Mouse (Mus musculus) embryonic facial prominence, embryonic 15.5 days (tissue): Measurements from ENCODE around the gene Btn2a2. TPM values are rescaled to one million over a fixed set of nuclear protein-coding genes. Genes with fewer than 3 reads are reported as not detected.

Source experiments
- ATAC-seq: fragments of 200-750 bp; cut with Nextera tagmentation; 2 replicates; pipeline ENCODE4 v1.8.0; 2017; ENCODE audit warnings: low read depth, moderate TSS enrichment; ENCODE audit not compliant: insufficient number of reproducible peaks, low FRiP score, low TSS enrichment
- H3K27ac ChIP-seq: fragments of 300-500 bp; sonication (generic); replicated peaks from 2 replicates; pipeline ENCODE4 v1.5.1; 2015; ENCODE audit warnings: mild to moderate bottlenecking, inconsistent platforms
- H3K27me3 ChIP-seq: fragments of 300-500 bp; sonication (generic); 2 replicates; pipeline ENCODE4 v1.6.1; 2015; ENCODE audit warnings: inconsistent platforms
- H3K36me3 ChIP-seq: fragments of 300-500 bp; sonication (generic); 2 replicates; pipeline ENCODE4 v1.6.1; 2015; ENCODE audit warnings: mild to moderate bottlenecking, inconsistent platforms
- H3K4me1 ChIP-seq: fragments of 300-500 bp; sonication (generic); 2 replicates; pipeline ENCODE4 v1.6.1; 2015; ENCODE audit warnings: inconsistent platforms
- H3K4me2 ChIP-seq: fragments of 300-500 bp; sonication (generic); replicated peaks from 2 replicates; pipeline ENCODE4 v1.6.1; 2015; ENCODE audit warnings: mild to moderate bottlenecking, inconsistent platforms
- H3K4me3 ChIP-seq: fragments of 300-500 bp; sonication (generic); replicated peaks from 2 replicates; pipeline ENCODE4 v1.5.1; 2015; ENCODE audit warnings: mild to moderate bottlenecking, inconsistent platforms
- H3K9ac ChIP-seq: fragments of 300-500 bp; sonication (generic); 2 replicates; pipeline ENCODE4 v1.6.1; 2015; ENCODE audit warnings: inconsistent platforms
- H3K9me3 ChIP-seq: fragments of 300-500 bp; sonication (generic); replicated peaks from 2 replicates; pipeline ENCODE4 v1.6.1; 2016; ENCODE audit warnings: inconsistent platforms
- WGBS: fragments of 180-500 bp; shearing (Covaris S2); methylation state at CpG from one replicate; pipeline ENCODE4 v1.1.7; 2015; 5-methylcytosine and 5-hydroxymethylcytosine counted together
- polyA plus RNA-seq: library from polyadenylated mRNA; unstranded; fragments of >200 nt; fragmentation: Nextera tagmentation; extraction: Ambion mirVana; gene quantifications from 2 replicates; pipeline ENCODE4 v1.2.1, GENCODE M21; 2015

The Btn2a2 gene
- polyA plus RNA-seq, 1 experiment from 2014 or later, result 0.65 TPM

DNA sequence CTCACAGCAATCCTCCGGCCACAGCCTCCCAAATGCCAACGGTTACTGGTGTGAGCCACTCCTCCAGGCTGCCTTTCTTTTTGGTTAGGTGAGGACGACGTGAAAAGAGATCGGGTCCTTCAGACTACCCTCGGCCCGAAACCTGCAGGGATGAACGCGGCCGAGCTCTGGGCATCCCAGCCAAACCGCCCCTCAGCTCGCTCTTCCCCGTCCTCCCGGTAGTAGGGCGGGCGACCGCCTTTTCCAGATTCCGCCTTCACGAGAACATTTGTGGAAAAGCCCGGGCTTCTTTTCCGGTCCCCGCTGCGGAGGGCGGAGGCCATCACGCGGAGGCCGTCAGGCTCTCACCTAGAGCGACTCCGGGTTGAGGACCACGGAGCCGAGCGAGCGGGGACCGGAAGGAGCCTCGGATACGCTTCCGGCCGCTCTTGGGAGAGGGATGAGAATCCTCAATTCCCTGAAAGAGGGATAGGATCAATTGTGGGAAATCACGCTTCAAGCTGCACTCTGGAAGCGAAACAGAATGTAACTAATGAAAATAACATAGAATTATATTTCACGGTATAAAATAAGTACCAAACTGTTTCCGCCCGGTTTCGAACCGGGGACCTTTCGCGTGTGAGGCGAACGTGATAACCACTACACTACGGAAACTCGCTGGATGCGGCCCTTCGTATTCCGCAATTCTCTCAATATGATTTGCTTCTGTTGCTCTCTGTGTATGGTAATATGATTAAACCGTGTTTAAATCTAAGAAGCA, 42.9 kb downstream of the Btn2a2 start:
- peak overlapping the region; percentile 78 for H3K9ac ChIP-seq
- H3K27me3 ChIP-seq, result no peaks in the 10 kb centered on the region
- H3K4me1 ChIP-seq, result peaks cover 11% of the 10 kb centered on the region; the same call in 1 of the 2 replicates
- WGBS, result under 1% methylated on average over 55 of the region's 55 CpGs
- peak overlapping the region; percentile 77 for H3K4me3 ChIP-seq
- no peaks in the 10 kb centered on the region for H3K9me3 ChIP-seq
- no peaks in the 10 kb centered on the region for H3K36me3 ChIP-seq
- H3K4me2 ChIP-seq, result peak overlapping the region; percentile 65
- peak overlapping the region; percentile 99 for H3K27ac ChIP-seq
- peak; percentile 92 for ATAC-seq

- Histone ChIP-seq H3K9me3 (no peaks in the 10 kb centered on the region), H3K9ac (peak overlapping the region; percentile 78), H3K27me3 (no peaks in the 10 kb centered on the region), H3K4me1 (peaks cover 11% of the 10 kb centered on the region; the same call in 1 of the 2 replicates), H3K36me3 (no peaks in the 10 kb centered on the region), H3K4me2 (peak overlapping the region; percentile 65), H3K27ac (peak overlapping the region; percentile 99), H3K4me3 (peak overlapping the region; percentile 77)
- 3% methylated on average over 10 of the region's 10 CpGs for WGBS
- no peak for ATAC-seq
Observed at GRCm38 (mm10) chr13:23445156-23445555, 43.5 kb downstream of the Btn2a2 start.

- ATAC-seq, result no peak
- WGBS, result 53% methylated on average over 5 of the region's 5 CpGs
- Histone ChIP-seq H3K27me3 (no peaks in the 10 kb centered on the region), H3K4me1 (peaks cover 11% of the 10 kb centered on the region; the same call in 1 of the 2 replicates), H3K27ac (peak overlapping the region; percentile 60), H3K4me3 (peak overlapping the region; percentile 77; the same call in 1 of the 2 replicates), H3K36me3 (no peaks in the 10 kb centered on the region), H3K9ac (no peak overlapping the region), H3K4me2 (peak overlapping the region; percentile 65), H3K9me3 (no peaks in the 10 kb centered on the region)
Observed at GRCm38 (mm10) chr13:23444451-23444850, 44.2 kb downstream of the Btn2a2 start.

DNA sequence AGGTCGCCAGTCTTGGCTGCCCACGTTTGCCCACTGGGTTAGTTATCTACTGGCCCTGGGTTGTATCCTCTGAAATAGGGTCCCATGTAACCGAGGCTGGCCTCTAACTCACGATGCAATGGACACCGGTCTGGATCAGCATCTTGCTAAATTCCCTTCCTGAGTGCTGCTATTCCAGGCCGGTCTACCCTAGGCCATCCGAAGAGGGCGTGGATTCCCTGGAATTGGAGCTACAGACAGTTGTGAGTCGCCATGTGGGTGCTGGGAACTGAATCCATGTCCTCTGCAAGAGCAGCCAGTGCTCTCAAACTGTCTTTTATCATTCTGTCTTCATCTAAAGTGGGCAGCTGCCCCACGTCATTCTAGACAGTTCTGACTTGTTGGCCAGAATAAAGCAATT, 48.8 kb downstream of the Btn2a2 start:
- Histone ChIP-seq H3K9ac (no peak overlapping the region), H3K4me1 (peaks cover 9% of the 10 kb centered on the region), H3K36me3 (no peaks in the 10 kb centered on the region), H3K27ac (no peak overlapping the region), H3K4me2 (no peak overlapping the region), H3K27me3 (no peaks in the 10 kb centered on the region), H3K4me3 (no peak overlapping the region), H3K9me3 (no peaks in the 10 kb centered on the region)
- ATAC-seq, result no peak
- 62% methylated on average over 10 of the region's 10 CpGs for WGBS

- ATAC-seq, result peak; percentile 69; the same call in 1 of the 2 replicates
- 1% methylated on average over 7 of the region's 7 CpGs for WGBS
- Histone ChIP-seq H3K9ac (no peak overlapping the region), H3K4me1 (peaks cover 12% of the 10 kb centered on the region), H3K27ac (peak overlapping the region; percentile 74), H3K36me3 (no peaks in the 10 kb centered on the region), H3K4me3 (peak overlapping the region; percentile 60), H3K4me2 (peak overlapping the region; percentile 61), H3K27me3 (no peaks in the 10 kb centered on the region), H3K9me3 (no peaks in the 10 kb centered on the region)
Observed at GRCm38 (mm10) chr13:23438521-23438920, 50.1 kb downstream of the Btn2a2 start.

GRCm38 (mm10) chr13:23437908-23438307, 50.7 kb downstream of the Btn2a2 start:
- Histone ChIP-seq H3K4me1 (peaks cover 12% of the 10 kb centered on the region), H3K4me3 (peak overlapping the region; percentile 60), H3K27ac (peak overlapping the region; percentile 89), H3K9ac (peak overlapping the region; percentile 55), H3K4me2 (peak overlapping the region; percentile 61), H3K27me3 (no peaks in the 10 kb centered on the region), H3K36me3 (no peaks in the 10 kb centered on the region), H3K9me3 (no peaks in the 10 kb centered on the region)
- under 1% methylated on average over 17 of the region's 17 CpGs for WGBS
- ATAC-seq, result peak; percentile 86

DNA sequence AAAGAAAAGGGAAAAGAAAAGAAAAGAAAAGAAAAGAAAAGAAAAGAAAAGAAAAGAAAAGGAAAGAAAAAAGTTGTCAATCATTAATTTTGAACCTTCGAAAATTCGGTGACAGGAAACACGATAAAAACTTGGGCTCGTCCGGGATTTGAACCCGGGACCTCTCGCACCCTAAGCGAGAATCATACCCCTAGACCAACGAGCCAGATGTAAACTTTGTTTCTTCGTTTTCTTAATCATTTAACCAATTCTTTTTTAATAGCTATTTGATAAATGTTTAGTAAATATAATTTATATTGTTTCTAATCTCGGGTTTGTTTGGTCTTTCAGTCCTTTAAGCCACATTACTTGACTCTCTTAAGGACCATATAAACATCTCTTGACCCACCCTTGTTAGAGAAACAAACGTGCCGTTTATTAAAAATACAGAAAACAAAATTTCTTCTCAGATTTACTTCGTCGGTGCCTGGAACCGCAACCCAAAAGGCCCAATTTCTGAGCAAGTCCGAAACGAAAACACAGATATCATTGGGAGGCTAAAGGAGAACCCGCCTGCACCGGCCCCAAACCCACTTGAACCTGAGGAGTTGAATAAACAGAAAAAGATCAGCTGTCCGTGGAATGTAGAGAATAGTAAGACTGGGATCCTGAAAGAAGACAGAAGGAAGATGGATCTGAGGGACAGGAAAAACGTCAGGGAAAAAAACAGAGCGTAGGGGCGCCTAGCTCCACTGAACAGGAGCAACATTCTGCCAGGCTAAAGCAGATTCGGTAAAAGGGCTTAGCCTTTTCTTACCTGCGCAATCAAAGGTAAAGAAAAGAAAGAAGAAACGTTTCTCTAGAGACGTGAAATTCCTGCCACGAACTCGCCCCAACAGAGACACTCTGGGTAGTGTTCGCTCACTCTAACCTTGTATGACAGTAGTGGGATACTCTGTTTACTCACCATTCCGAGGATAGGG, 51.5 kb downstream of the Btn2a2 start:
- Histone ChIP-seq H3K4me3 (peak overlapping the region; percentile 60), H3K27me3 (no peaks in the 10 kb centered on the region), H3K4me1 (peaks cover 12% of the 10 kb centered on the region), H3K9ac (peak overlapping the region; percentile 55), H3K4me2 (peak overlapping the region; percentile 61), H3K27ac (peak overlapping the region; percentile 89), H3K36me3 (no peaks in the 10 kb centered on the region), H3K9me3 (no peaks in the 10 kb centered on the region)
- ATAC-seq, result 0 out of 2 replicates have a peak, but pooled peaks have one; percentile 17
- WGBS, result under 1% methylated on average over 32 of the region's 32 CpGs

DNA sequence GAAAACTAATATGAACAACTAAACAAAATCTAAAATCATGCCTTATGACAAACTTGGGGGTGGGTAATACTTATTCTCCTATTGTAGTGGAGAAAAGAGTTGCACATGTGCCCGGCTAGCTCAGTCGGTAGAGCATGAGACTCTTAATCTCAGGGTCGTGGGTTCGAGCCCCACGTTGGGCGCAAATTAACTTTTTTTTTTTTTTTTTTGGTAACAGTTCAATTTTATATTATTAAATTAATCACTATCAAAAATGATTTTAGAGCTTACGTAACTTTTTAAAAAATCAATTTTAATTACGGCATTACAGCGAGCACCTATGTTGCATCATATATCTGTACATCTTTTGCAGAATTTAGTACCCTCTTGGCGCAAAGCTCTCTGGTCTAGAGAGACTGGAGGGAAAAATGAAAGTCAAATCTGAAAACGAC, 52.4 kb downstream of the Btn2a2 start:
- H3K9me3 ChIP-seq, result no peaks in the 10 kb centered on the region
- ATAC-seq, result no peak
- H3K9ac ChIP-seq, result no peak overlapping the region
- peaks cover 12% of the 10 kb centered on the region for H3K4me1 ChIP-seq
- H3K36me3 ChIP-seq, result no peaks in the 10 kb centered on the region
- H3K27ac ChIP-seq, result no peak overlapping the region
- peak overlapping the region; percentile 60 for H3K4me3 ChIP-seq
- peak overlapping the region; percentile 65 for H3K4me2 ChIP-seq
- WGBS, result under 1% methylated on average over 11 of the region's 11 CpGs
- no peaks in the 10 kb centered on the region for H3K27me3 ChIP-seq

DNA sequence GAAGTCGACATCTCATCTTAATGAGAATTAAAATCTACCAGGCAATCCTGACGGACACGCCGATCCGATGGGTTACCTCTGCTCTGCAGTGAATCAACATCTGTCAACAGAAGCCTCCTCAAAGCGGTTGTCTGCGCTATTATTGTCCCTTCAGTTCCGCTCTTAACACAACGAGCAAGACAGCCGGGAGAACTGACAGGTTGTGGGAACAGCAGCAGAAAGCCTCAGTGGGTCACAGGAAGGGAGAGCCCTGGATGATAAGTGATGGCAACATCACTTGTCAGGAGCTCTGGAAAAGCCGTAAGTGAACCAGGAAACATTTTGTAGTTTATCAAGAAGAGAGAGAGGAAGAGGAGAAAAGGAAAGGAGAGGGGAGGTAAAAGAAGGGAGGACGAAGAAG, 53.0 kb downstream of the Btn2a2 start:
- Histone ChIP-seq H3K27ac (peak overlapping the region; percentile 29; the same call in 1 of the 2 replicates), H3K4me3 (peak overlapping the region; percentile 60), H3K9ac (peak overlapping the region; percentile 29), H3K27me3 (no peaks in the 10 kb centered on the region), H3K4me1 (peaks cover 12% of the 10 kb centered on the region), H3K9me3 (no peaks in the 10 kb centered on the region), H3K4me2 (peak overlapping the region; percentile 65), H3K36me3 (no peaks in the 10 kb centered on the region)
- ATAC-seq, result no peak
- WGBS, result 2% methylated on average over 12 of the region's 12 CpGs

GRCm38 (mm10) chr13:23435241-23435640, 53.4 kb downstream of the Btn2a2 start:
- H3K9me3 ChIP-seq, result no peaks in the 10 kb centered on the region
- H3K27ac ChIP-seq, result no peak overlapping the region
- H3K4me1 ChIP-seq, result peaks cover 12% of the 10 kb centered on the region
- H3K4me2 ChIP-seq, result peak overlapping the region; percentile 65
- no peak for ATAC-seq
- no peaks in the 10 kb centered on the region for H3K36me3 ChIP-seq
- WGBS, result 10% methylated on average over 4 of the region's 4 CpGs
- H3K9ac ChIP-seq, result no peak overlapping the region
- H3K4me3 ChIP-seq, result peak overlapping the region; percentile 60
- H3K27me3 ChIP-seq, result no peaks in the 10 kb centered on the region

DNA sequence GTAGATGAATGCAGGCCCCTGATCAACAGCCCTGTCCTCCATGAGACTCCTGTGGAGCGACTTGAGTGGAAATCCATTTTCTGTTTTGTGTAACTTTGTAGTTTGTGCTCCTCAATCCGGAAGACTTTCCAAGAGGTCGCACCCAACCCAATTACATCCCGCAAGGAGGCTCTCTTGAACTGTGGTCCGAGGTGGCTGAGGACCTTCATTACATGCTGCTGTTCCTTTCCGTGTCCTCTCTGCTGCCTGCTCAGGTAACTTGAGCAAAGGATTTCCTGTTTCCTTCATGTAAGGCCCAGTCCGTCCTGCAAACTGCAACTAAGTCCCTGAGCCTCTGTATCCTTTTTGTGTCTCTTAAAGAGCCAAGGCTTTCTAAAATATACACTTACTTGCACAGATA, 54.2 kb downstream of the Btn2a2 start:
- no peaks in the 10 kb centered on the region for H3K27me3 ChIP-seq
- H3K9me3 ChIP-seq, result no peaks in the 10 kb centered on the region
- no peak overlapping the region for H3K27ac ChIP-seq
- H3K4me2 ChIP-seq, result 0 out of 2 replicates have a peak overlapping the region, but pooled peaks have one; percentile 12
- WGBS, result 21% methylated on average over 7 of the region's 7 CpGs
- H3K4me3 ChIP-seq, result no peak overlapping the region
- peaks cover 12% of the 10 kb centered on the region for H3K4me1 ChIP-seq
- H3K9ac ChIP-seq, result no peak overlapping the region
- H3K36me3 ChIP-seq, result no peaks in the 10 kb centered on the region
- ATAC-seq, result no peak
